Mouse (Mus musculus) embryo, embryonic 9.5 days (tissue): Measurements from ENCODE around the gene Atg4d.
"Not testable (repeated sequence)": the region's sequence is repeated elsewhere in the genome, so short reads cannot be mapped to it uniquely, and the experiment has no call there.

ENCODE experiments used
- DNase-seq: peaks from one replicate; pipeline ENCODE4 v3.0.0-alpha.2; 2017; ENCODE audit errors: extremely low spot score

The Atg4d gene

DNA sequence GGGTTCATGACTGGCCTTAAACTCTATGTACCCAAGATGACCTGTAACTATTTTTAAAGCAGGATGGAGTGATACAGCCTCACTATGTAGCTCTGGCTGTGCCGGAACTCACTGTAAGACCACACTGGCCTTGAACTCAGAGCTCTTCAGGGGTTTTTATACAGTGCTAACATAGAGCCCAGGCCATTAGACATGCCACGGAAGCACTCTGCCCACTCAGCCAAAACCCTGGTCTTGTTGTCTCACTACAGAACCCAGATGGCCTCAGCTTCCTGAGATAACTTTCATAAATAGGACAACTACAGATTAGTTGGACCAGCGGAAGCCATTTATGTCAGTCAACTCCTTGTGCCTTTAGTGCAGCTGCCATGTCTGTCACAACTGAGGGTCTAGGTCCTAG is 9.2 kb downstream of the Atg4d start:
- no peak for DNase-seq

DNA sequence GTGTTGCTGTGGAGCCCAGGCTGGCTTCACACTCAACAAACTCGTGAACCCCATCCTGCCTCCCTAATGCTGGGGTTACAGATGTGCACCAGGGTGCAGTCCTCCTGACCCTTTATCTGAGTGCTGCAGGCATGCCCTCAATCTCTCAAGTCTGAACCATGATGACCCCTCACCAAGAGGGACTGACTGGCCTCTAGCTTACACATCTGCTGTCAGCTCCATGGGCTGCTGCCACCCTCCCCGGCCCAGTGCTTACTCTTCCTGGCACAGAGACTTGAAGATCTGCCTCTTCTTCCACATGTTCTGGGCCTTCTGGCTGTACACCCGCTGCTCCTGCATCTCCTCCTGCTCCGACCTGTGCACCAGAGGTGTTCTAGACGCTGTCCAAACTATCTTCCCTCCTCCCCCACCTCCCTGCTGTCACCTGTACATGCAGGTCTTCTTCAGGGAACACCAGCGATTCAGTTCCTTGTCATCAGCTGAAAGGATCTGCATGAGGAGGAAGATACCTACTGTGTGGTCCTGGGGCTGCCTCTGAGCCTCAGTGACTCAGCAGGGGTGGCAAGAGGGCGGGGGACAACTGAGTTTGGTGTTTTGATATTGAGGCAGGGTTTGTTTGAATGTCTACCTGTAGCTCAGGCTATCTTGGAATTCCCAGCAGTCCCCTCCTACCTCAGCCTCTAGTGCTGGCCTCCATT is 10.1 kb downstream of the Atg4d start:
- no peak for DNase-seq

DNA sequence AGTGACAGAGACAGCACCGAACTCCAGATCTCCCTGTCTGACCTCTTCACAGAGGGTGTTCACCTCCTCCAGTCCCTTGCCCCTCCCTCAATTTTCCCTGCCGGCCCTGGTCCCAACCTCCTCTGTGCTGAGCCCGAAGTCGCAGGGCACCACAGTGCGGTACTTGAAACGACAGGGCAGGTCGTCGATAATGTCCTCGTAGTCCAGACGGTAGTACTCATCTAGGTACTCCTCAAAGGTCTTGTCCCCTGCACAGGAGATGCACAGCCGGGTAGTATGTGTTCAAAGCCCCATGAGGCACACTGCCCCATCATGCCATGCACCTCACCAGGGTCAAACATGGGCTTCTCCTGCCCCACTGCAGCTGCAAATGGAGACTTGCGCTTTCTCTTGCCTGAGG is 10.6 kb downstream of the Atg4d start:
- no peak for DNase-seq

DNA sequence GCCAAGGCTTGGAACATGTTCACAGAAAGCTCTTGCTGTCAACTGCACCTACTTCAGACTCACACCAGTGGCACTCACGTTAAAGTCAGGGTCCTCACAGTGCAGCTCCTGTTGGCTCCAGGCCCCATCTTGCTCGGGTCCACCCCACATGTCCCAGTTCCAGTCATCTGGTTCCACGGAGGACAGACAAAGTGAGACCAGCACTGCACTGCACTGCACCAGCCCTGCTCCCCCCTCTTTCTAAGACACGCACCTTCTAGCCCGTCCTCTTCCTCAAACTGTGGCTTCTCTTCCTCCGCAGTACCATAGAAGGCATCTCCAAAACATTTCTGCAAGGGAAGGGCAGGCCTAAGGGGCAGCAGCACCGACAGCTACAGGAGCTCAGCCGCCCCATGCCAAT is 11.2 kb downstream of the Atg4d start:
- no peak for DNase-seq

DNA sequence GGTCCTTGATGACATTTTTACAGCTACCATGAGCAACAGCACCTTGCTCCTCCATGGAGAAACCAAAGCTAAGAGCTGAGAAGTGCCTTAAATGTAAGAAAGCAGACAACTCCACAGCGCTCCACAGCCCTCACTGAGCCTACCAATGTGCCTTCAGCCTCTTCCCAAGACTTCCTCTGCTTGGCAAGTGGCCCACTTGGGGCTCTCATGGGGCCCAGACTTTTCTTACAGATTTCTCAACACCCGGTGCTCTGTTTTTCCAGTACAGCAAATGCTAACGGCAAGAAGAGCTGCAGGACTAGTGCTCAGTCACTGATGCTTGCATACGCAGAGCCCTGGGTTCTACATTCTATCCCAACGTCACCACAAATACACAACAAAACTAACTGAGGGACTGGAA is 12.7 kb downstream of the Atg4d start:
- no peak for DNase-seq

DNA sequence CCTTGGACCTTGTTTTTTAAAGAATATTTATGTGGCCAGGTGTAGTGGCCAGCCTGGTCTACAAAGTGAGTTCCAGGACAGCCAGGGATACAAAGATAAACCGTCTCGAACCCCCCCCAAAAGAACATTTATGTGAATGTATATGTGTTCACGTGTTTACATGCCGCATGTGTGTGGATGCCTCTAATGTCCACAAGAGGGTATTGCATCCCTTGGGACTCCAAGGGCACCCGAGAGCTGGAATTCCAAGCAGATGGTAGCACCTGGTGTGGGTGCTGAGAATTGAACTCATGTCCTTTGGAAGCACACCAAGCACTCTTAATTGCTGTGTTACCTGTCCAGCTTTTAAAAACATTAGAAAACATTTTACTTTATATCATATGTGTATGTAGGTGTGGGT is 18.5 kb downstream of the Atg4d start:
- DNase-seq, result no peak

DNA sequence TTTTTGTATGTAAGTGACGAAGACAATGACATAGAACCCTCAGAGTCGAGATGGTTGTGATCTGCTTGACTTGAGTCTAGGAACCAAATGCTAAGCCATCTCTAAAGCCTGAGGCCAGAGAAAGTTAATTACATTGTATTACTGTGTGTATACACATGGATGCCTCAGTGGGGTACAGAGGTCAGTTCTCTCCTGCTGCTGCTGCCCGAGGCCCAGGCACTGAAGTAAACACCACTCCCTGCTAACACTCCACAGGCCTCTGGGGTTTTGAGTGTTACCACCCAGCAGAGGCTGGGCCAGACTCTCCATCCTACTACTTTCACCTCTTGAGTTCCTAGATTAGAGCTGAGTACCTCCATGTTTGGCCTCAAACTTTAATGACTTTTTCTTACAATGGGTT is 18.9 kb downstream of the Atg4d start:
- DNase-seq, result no peak

DNA sequence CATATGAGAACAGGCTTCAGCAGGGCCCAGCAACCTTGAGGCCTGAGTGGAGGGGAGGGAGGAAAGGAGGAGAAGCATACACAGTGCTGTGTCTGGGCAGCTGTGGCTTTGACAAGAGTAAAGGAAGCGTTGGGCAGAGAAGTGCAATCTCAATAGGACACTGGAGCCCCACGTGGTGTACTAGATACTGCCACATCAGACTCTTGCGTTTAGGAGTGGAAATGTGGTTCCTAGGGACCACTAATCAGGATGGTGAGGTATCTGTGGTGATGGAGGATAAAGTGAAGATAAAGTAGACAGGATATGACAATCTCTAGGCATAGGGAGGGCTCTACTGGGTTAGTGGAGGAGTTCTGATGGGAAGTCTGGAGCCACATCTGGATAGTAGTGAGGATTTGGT is 21.7 kb downstream of the Atg4d start:
- DNase-seq, result no peak

DNA sequence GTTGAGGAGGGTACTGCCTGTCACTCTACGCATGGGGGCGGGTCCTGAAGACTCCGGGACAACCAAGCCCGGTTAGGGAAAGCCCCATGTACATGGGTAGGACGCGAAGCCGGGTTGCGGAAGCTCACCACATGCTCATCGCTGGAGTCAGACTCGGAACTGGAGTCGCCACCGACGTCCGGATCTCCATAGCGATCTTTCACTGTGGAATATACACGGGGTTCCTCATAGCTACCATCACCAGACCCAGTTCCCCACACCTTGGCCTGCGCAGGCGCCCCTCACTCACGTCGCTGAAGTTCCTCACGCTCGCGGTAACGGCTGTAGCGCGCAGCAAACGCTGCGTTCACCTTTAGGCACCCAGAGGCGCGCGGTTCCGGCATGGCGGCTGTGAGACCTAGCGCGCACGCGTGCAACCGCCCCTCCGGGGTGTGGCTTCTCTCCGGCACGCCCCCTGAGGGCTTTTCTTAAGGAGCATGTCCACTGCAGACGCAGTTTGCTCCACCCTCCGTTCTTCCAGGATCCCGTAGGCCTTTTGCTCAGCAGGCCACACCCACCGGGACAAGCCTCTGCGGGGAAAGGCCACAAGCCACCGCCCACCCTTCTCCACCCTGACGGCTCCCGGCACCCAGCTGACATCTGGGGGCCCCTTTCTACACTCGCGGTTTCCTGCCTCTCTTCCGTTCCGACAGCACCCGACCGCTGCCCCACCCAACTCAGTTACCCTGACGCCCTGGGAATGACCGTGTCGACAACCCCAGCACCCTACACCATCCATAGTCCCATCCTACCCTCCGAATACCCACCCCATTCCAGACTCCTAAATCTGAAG is 22.7 kb downstream of the Atg4d start, which contains the start of gene Kri1:
TSS of gene Kri1 (minus strand) at position 399 of the 832 bp plus-strand sequence.
- peak; percentile 93 for DNase-seq

DNA sequence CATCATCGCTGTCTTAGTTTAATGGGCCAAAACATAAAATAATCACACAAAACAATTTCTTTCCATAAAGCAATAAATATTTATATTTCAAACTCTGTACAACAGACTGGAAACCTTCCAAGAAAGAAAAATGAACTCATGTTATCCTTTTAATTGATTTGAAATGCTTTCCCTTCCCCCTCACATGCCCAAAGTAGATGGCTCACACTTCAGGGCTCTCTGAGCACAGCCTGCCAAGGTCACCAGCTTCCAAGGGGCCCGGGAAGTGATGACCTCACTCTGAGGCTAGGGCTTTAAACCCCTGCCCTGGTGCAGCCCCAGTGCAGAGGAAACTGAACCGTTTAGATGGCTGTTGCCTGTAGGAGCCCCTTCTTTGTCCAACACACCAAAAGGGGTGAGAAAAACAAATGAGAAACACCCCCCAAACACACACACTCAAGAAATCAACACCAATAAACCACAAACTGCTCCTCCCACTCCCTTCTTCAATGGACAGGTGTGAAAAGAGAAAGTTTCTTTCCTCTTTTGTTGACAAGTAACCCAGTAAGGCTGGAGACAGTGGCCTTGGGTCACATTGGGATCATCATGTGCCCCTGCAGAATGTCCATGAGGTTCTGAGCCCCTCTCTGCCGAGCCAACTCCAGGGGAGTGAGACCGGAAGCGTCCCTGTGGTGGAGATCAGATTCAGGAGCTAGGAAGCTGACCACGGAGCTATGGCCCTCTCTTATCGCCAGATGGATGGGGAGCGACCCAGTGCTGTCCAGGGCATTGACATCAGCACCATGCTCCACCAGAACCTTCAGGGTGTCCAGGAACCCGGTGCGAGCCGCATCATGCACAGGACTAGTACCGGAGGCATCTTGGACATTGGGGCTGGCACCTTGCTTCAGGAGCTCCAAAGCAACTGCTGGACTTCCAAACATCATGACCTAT is 23.6 kb downstream of the Atg4d start:
- DNase-seq, result no peak

DNA sequence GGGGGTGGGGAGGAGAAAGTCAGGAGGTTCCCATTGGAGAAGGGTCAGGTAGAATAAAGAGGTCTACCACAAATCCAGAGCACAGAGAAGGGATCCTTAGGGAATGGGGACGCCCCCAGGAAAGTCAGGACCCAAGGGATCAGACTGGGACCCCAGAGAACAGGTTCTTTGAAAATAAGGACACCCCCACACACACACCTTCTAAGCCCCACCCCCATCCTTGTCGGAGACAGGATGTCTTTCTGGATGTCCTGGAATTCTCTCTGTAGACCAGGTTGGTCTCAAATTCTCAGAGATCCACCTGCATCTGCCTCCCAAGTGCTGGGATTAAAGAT is 24.2 kb downstream of the Atg4d start:
- no peak for DNase-seq

DNA sequence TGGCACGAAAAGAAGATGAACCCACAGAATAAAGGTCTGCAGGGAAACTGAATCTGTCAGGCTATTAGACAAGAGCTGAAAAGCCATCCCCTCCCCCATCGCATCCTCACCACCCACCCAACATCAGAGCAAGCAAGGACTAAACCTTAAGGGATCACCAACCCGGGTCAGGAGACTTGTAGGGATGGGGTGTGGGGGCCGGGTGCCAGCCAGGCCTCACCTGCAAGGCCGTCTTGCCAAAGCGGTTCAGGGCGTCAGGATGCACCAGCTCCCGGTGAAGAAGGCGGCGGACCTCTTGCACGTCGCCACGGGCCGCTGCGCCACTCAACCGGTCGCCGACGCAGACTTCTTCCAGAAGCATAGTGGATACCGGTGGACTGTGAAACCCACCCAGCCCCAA is 25.5 kb downstream of the Atg4d start:
- DNase-seq, result no peak

DNA sequence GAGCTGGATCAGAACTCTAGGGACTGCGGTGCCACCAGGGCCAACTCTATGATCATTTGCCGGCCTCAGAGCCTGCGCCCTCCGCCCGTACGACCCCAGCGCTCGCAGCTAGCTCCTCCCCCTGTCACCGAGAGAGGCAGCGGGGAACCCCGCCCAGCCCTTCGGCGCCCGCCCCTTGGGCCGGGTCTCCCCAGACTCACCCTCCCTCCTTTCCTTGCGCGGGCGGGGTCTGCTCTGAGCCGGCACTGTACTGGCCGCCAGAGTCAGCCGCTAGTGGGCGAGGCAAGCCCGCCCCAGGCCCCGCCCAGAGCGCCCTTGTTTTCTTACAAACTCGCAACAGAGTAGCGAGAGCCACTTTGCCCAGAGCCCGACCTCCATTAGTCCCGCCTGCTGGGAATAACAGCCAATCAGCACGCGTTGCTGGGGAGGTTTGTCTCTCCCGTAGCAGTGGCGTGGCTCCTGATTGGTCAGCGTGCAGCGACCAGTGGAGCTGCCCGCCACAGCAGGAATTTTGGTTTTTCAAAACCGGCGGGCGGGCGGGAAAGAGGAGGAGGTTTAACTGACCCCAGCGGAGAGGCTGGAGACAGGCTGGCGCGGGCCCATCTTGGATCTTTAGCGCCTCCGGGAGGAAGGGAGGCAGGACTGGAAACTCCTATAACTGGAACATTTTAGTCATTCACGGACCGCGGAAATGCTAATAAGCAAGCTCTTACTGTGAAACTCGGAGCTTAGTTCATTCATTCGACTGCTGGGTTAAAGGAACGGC is 26.1 kb downstream of the Atg4d start, which contains the start of gene Cdkn2d:
TSS of gene Cdkn2d (minus strand) at position 386 of the 766 bp plus-strand sequence.
- DNase-seq, result peak; percentile 100

DNA sequence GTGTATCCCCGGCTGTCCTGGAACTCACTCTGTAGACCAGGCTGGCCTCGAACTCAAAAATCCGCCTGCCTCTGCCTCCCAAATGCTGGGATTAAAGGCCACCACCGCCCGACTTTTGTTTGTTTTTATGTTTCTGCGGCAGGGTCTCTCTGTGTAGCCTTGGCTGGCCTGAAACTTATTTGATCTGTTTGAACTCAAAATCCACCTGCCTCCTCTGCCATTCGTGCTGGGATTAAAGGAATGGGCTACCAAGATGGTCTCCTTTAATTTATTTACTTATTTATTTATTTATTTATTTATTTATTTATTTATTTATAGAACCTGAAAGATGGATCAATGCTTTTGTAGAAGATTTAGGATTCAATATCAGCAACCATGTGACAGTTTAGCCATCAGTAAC is 26.8 kb downstream of the Atg4d start:
- not testable (repeated sequence) for DNase-seq

DNA sequence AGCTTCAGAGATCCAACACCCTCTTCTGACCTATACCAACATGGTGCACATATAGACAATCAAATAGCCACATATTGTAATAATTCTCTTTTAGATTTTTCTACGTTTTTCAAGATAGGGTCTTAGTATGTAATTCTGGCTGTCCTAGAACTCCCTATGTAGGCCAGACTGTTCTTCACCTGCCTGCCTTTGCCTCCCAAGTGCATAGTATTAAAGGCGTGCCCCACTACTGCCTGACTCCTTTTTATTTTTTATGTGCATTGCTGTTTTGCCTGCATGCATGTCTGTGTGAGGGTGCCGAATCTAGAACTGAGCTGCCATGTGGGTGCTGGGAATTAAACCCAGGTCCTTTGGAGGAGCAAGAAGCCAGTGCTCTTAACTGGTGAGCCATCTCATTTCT is 27.2 kb downstream of the Atg4d start:
- DNase-seq, result no peak

DNA sequence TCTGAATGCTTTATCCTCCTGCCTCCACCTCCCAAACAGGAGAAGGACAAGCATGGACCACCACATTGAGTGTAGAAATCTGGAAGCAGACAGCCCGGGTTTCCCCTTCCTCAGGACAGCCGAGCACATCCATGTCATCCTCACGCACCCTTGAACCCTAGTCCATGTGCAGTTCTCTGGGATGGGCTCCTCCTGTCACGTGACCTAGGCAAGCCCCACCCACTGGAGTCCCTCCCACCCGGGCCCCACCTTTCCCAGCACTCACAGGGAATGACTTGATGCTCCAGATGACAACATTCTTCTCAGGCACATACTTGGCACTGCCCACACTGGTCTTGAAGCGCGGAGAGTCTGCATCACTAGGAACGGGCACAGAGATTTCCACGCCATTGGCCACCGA is 33.9 kb downstream of the Atg4d start:
- no peak for DNase-seq

DNA sequence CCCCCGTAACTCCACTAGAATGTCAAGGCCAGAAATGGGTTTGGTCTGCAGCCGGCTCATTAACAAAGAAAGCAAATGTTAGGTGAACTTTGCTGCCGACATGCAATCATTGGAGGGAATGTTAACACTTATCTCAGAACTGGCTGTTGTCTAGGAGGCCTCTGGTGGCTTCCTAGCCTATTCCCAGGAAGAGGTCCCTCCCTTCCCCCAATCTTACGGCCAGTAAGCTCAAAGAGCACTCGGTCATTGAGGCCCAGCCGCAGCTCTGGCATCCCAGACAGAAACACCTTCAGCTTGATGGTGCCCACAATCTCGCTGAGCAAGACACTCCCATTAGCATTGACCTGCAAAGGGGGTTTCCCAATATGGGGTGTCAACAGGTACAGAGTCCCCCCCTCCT is 40.0 kb downstream of the Atg4d start:
- DNase-seq, result no peak

DNA sequence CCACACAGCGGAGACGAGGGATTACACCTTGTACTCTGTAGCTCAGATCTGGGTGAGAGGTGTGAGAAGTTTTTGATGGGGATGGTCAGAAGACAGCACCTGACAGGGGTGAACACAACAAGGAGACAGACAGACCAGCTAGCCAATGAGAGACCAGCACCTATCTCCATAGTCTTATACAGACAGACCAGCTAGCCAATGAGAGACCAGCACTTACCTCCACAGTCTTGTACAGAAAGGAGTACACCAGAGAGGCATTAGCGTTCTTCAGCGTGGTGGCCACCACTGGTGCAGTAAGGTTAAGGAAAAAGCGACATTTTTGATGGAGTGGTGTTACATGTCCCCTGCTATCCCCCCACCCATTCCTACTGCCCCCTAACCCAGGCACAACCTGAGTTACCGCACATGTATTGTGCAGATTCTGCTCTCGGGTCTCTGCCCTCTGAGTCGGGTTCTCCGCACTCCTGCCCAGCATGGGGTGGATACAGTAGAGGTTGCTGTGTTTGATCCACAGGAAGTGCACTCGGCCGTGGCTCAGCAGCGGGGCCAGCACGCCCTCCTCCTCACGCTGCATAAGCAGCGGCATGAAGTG is 44.2 kb downstream of the Atg4d start:
- DNase-seq, result no peak

DNA sequence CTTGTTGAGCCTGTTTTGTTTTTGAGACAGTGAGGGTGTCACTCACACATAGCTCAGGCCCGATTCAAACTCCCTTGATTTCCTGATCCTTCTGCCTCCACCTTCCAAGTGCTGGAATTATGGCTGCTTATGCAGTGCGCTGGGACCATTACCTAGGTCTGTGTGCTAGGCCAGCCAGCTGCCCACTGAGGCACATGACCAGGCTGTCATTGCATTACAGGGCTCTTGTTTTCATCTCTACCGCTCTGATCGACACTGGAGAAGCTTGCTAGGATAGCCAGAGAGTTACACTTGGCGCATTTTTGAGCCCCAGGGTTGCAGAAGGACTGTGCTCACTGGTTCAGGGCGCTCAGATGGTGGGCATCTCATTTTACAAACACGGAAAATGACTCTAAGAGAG is 46.6 kb downstream of the Atg4d start:
- no peak for DNase-seq

DNA sequence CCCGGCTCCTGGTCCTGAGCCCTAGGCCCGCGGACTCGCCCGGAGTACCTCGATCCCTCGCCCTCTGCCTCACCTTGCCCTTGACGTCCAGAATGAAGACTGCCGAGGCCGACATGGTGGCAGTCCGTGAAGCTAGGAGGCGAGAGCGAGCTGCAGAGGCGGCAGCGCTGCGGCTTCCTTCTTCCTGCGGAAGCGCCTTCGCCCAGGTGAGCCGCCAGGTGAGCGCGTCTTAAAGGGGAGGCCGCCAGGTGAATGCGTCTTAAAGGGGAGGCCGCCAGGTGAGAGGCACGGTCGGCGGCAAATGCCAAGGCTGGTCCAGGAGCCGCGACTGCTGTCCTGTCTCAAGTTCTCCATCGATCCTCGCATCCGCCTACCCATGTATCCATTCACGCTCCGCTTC is 47.0 kb downstream of the Atg4d start, which contains the start of gene Ap1m2:
TSS of gene Ap1m2 (minus strand) at position 204 of the 400 bp plus-strand sequence.
- DNase-seq, result no peak

DNA sequence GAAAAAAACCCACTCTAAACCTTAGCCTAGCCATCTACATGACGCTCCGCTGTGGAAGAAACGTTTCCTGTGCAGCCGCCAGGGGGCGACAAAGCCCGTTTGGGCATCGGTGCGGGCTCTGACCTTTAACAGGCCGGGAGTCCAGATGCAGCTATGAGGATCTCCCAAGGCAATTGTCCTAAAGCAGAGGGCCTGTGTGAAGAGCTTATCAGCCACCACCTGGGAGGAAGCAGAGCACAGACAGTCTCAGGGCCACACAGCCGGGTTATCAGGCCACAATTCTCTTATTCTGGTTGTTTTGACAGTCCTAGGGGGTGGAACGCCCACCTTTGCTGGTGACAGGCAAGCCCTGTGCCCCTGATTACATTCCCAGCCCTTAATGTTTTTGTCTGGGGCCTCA is 48.3 kb downstream of the Atg4d start:
- peak; percentile 88 for DNase-seq
